Mouse (Mus musculus): ENCODE measurements at regions not wholly inside any gene's neighbourhood (a gene's known extent, or its start where the extent isn't known, plus 50 kb on each side); places are given as distances from the start of the nearest gene placed in this dataset.

DNA sequence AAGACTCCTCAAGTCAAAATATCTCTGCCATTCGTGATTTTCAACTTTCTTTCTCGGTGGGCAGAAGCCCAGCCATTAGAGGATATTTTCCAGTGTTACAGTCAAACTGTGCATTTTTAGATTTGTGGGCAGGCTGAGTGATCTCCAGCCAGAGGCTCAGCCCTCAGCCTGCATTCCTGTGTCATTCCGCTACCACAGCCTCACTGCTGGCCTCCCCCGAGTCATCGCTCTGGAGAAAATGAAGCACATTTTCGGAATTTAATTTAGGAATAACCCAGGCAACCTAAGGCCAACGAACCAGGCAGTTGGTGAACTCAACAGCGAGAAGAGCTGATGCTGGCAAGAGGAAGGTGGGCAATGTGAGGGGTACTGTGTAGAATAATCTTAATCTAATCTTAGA is 80.9 kb upstream of the Nudt7 start:
- WGBS, result 77% methylated on average over 8 of the region's 8 CpGs

GRCm38 (mm10) chr8:114063566-114063965 is 69.8 kb upstream of the Nudt7 start:
- no peaks in the 10 kb centered on the region for H3K36me3 ChIP-seq (ENCODE audit: insufficient read depth)
- H3K27me3 ChIP-seq (ENCODE audit: insufficient read depth, low read length), result no peaks in the 10 kb centered on the region
- DNase-seq (peak; percentile 49), ATAC-seq (ENCODE audit: insufficient read depth) (no peak)
- no peaks in the 10 kb centered on the region for H3K9me3 ChIP-seq (ENCODE audit: low read depth, low read length)
- H3K4me3 ChIP-seq (ENCODE audit: low read depth, low read length), result no peak overlapping the region
- no peak overlapping the region for H3K9ac ChIP-seq
- peak; percentile 39; the same call in 1 of the 2 replicates for TF ChIP-seq CTCF (IDR thresholded peaks at IDR 0.05; ENCODE audit: low read depth)
- H3K27ac ChIP-seq (ENCODE audit: low read depth), result no peak overlapping the region
- H3K4me1 ChIP-seq (ENCODE audit: insufficient read depth), result no peaks in the 10 kb centered on the region
- H3K4me2 ChIP-seq, result no peak overlapping the region

More for the DNA sequence above, 80.9 kb upstream of the Nudt7 start:
- no peaks in the 10 kb centered on the region for H3K4me1 ChIP-seq (ENCODE audit: insufficient read depth)
- H3K4me3 ChIP-seq (ENCODE audit: low read depth, low read length), result no peak overlapping the region
- no peaks in the 10 kb centered on the region for H3K9me3 ChIP-seq (ENCODE audit: low read depth, low read length)
- H3K27ac ChIP-seq (ENCODE audit: low read depth), result no peak overlapping the region
- H3K36me3 ChIP-seq (ENCODE audit: insufficient read depth), result no peaks in the 10 kb centered on the region
- no peaks in the 10 kb centered on the region for H3K27me3 ChIP-seq (ENCODE audit: insufficient read depth, low read length)
- no peak overlapping the region for H3K9ac ChIP-seq
- no peak for DNase-seq
- no peak for ATAC-seq (ENCODE audit: insufficient read depth)
- H3K4me2 ChIP-seq, result no peak overlapping the region
- no peak for TF ChIP-seq CTCF (IDR thresholded peaks at IDR 0.05; ENCODE audit: low read depth)

GRCm38 (mm10) chr8:114072330-114072729 is 61.0 kb upstream of the Nudt7 start:
- no peak overlapping the region for H3K27ac ChIP-seq (ENCODE audit: low read depth)
- ATAC-seq (ENCODE audit: insufficient read depth), result no peak
- no peak overlapping the region for H3K9ac ChIP-seq
- DNase-seq, result no peak
- no peak for TF ChIP-seq CTCF (IDR thresholded peaks at IDR 0.05; ENCODE audit: low read depth)
- no peak overlapping the region for H3K4me3 ChIP-seq (ENCODE audit: low read depth, low read length)
- WGBS, result 72% methylated on average over 8 of the region's 8 CpGs
- H3K9me3 ChIP-seq (ENCODE audit: low read depth, low read length), result no peaks in the 10 kb centered on the region
- no peaks in the 10 kb centered on the region for H3K27me3 ChIP-seq (ENCODE audit: insufficient read depth, low read length)
- no peaks in the 10 kb centered on the region for H3K36me3 ChIP-seq (ENCODE audit: insufficient read depth)
- H3K4me1 ChIP-seq (ENCODE audit: insufficient read depth), result no peaks in the 10 kb centered on the region
- H3K4me2 ChIP-seq, result no peak overlapping the region

DNA sequence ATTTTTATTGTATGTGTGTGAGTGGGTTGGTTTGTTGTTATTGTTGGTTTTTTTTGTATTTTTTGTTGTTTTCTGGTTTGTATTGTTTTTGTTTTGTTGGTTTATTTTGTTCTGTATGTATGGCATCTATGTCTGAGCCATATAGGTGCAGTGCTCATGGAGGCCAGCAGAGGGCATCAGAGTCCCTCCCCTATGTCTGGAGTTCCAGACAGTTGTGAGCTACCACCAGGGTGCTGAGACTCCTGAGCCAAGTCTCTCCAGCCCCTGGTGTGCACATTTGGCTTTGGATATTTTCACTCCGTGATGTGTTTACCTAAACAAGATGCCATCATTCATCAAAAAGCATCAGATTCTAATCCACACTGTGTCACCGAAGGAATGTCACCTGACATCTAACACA is 59.2 kb upstream of the Nudt7 start:
- no peak overlapping the region for H3K9ac ChIP-seq
- H3K4me3 ChIP-seq (ENCODE audit: low read depth, low read length), result no peak overlapping the region
- 81% methylated on average over 2 of the region's 2 CpGs for WGBS
- no peaks in the 10 kb centered on the region for H3K4me1 ChIP-seq (ENCODE audit: insufficient read depth)
- DNase-seq, result peak; percentile 49
- no peak overlapping the region for H3K4me2 ChIP-seq
- no peak overlapping the region for H3K27ac ChIP-seq (ENCODE audit: low read depth)
- ATAC-seq (ENCODE audit: insufficient read depth), result no peak
- H3K9me3 ChIP-seq (ENCODE audit: low read depth, low read length), result no peaks in the 10 kb centered on the region
- TF ChIP-seq CTCF (IDR thresholded peaks at IDR 0.05; ENCODE audit: low read depth), result peak; percentile 69
- no peaks in the 10 kb centered on the region for H3K27me3 ChIP-seq (ENCODE audit: insufficient read depth, low read length)
- no peaks in the 10 kb centered on the region for H3K36me3 ChIP-seq (ENCODE audit: insufficient read depth)

- TF ChIP-seq CTCF (IDR thresholded peaks at IDR 0.05; ENCODE audit: low read depth), result no peak
- Histone ChIP-seq H3K4me3 (ENCODE audit: low read depth, low read length) (no peak overlapping the region), H3K4me2 (no peak overlapping the region), H3K36me3 (ENCODE audit: insufficient read depth) (no peaks in the 10 kb centered on the region), H3K9ac (no peak overlapping the region), H3K4me1 (ENCODE audit: insufficient read depth) (no peaks in the 10 kb centered on the region), H3K27ac (ENCODE audit: low read depth) (no peak overlapping the region), H3K27me3 (ENCODE audit: insufficient read depth, low read length) (no peaks in the 10 kb centered on the region), H3K9me3 (ENCODE audit: low read depth, low read length) (no peaks in the 10 kb centered on the region)
- DNase-seq (no peak), ATAC-seq (ENCODE audit: insufficient read depth) (no peak)
- 81% methylated on average over 5 of the region's 5 CpGs for WGBS
These were observed 56.7 kb upstream of the Nudt7 start for GRCm38 (mm10) chr8:114076701-114077100.

GRCm38 (mm10) chr8:114081049-114081756 is 52.2 kb upstream of the Nudt7 start:
- H3K27me3 ChIP-seq (ENCODE audit: insufficient read depth, low read length), result no peaks in the 10 kb centered on the region
- no peaks in the 10 kb centered on the region for H3K9me3 ChIP-seq (ENCODE audit: low read depth, low read length)
- peak; percentile 87 for TF ChIP-seq CTCF (IDR thresholded peaks at IDR 0.05; ENCODE audit: low read depth)
- H3K4me1 ChIP-seq (ENCODE audit: insufficient read depth), result no peaks in the 10 kb centered on the region
- no peaks in the 10 kb centered on the region for H3K36me3 ChIP-seq (ENCODE audit: insufficient read depth)
- no peak overlapping the region for H3K4me2 ChIP-seq
- H3K27ac ChIP-seq (ENCODE audit: low read depth), result no peak overlapping the region
- WGBS, result 13% methylated on average over 10 of the region's 10 CpGs
- H3K4me3 ChIP-seq (ENCODE audit: low read depth, low read length), result no peak overlapping the region
- ATAC-seq (ENCODE audit: insufficient read depth) (0 out of 2 replicates have a peak, but pooled peaks have one; percentile 35), DNase-seq (peak; percentile 69)
- H3K9ac ChIP-seq, result no peak overlapping the region

DNA sequence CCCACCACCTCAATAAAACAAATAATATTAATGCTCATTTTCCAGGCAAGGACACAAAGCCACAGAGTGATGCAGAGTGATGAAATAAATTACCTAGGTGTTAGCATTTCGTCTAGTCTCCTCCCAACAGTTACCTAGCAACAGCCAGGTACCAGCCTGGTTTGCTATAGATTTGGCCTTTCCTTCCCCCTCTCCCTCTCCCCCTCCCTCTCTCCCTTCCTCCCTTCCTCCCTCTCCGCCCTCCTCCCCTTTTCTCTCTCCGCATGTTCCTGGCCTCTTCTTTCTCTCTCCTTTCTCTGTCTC is 51.6 kb upstream of the Nudt7 start:
- DNase-seq (no peak), ATAC-seq (ENCODE audit: insufficient read depth) (no peak)
- Histone ChIP-seq H3K4me3 (ENCODE audit: low read depth, low read length) (no peak overlapping the region), H3K9ac (no peak overlapping the region), H3K36me3 (ENCODE audit: insufficient read depth) (no peaks in the 10 kb centered on the region), H3K27me3 (ENCODE audit: insufficient read depth, low read length) (no peaks in the 10 kb centered on the region), H3K4me1 (ENCODE audit: insufficient read depth) (no peaks in the 10 kb centered on the region), H3K4me2 (no peak overlapping the region), H3K9me3 (ENCODE audit: low read depth, low read length) (no peaks in the 10 kb centered on the region), H3K27ac (ENCODE audit: low read depth) (no peak overlapping the region)
- TF ChIP-seq CTCF (IDR thresholded peaks at IDR 0.05; ENCODE audit: low read depth), result no peak
- 48% methylated on average over 3 of the region's 3 CpGs for WGBS
